In the genomic region with DNA sequence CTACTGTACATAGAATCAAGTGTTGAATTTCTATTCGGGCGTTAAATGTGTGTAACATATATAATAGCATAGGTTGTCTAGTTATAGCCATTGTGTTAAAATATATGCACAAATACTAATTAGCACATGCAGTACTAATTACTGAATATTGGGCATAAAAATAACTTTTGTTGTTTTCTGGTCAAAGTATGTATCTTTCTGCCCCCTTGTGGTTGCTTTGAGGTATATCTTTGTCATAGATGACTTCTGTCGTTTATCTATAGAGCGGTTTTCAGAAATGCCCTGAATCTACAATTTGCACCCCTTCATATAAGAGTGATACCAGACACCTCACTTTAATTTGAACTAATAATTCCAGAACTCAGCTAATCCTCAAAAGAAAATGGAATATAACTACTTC, we compare ENCODE assay signal across 8 mouse cellular contexts.
DNase-seq lines count a peak whose midpoint lies in the region; ATAC-seq and TF ChIP-seq lines count a peak whose summit lies in the region.

No protein-coding gene starts in this region.

- no peaks in the 10 kb centered on the region for H3K36me3 ChIP-seq in kidney, embryonic 15.5 days
- no peaks in the 10 kb centered on the region for H3K36me3 ChIP-seq in E14TG2a.4 (ENCODE audit: insufficient read depth, low read length)

- DNase-seq in kidney, postnatal 14 days: peak; percentile 8
- peak; percentile 27 for DNase-seq in CD4-positive helper T cell, adult 2 months (ENCODE audit: low read depth, low spot score)
- DNase-seq in fibroblast of lung, adult 2 months (ENCODE audit: low read depth): peak; percentile 4
- no peak for DNase-seq in right cerebral cortex, adult 18-20 months
- no peak for DNase-seq in heart, postnatal 14 days
- DNase-seq in urinary bladder, postnatal 10 days (ENCODE audit: low spot score): no peak

- no peaks in the 10 kb centered on the region for H3K4me1 ChIP-seq in kidney, embryonic 15.5 days
- H3K4me1 ChIP-seq in E14TG2a.4 (replicated peaks; ENCODE audit: low read depth, low read length): no peaks in the 10 kb centered on the region

- intact Hi-C loops in heart, postnatal 14 days (cut with DNase I): loop anchor here (1.0 to 10.0 kb wide), 2 partner anchors 1162 to 1712 kb away; no protein-coding TSS in a partner anchor

- H3K27me3 ChIP-seq in kidney, embryonic 15.5 days: no peaks in the 10 kb centered on the region
- H3K27me3 ChIP-seq in E14TG2a.4 (ENCODE audit: insufficient read depth, low read length): no peaks in the 10 kb centered on the region

- peak; percentile 41 for TF ChIP-seq CTCF in E14TG2a.4 (conservative IDR thresholded peaks at IDR 0.05; ENCODE audit: low read length)

- no peaks in the 10 kb centered on the region for H3K9me3 ChIP-seq in kidney, embryonic 15.5 days (replicated peaks)
- peaks cover 8% of the 10 kb centered on the region for H3K9me3 ChIP-seq in E14TG2a.4 (ENCODE audit: low read length)

- 72% methylated on average over 4 of the region's 4 CpGs for WGBS in kidney, embryonic 15.5 days

- no peak overlapping the region for H3K4me3 ChIP-seq in kidney, embryonic 15.5 days (replicated peaks)
- no peak overlapping the region for H3K4me3 ChIP-seq in E14TG2a.4 (replicated peaks; ENCODE audit: low read length)

- H3K27ac ChIP-seq in kidney, embryonic 15.5 days: no peak overlapping the region

- no peak overlapping the region for H3K9ac ChIP-seq in kidney, embryonic 15.5 days

- no peak overlapping the region for H3K4me2 ChIP-seq in kidney, embryonic 15.5 days

- ATAC-seq in kidney, embryonic 15.5 days (replicated peaks; ENCODE audit: low FRiP score): no peak; the same call in 1 of the 2 replicates

Comparison
In these comparisons a context has a peak if more than half of its experiments do, and no peak if none do; other contexts are left out.
1. DNase-seq: peak in kidney, postnatal 14 days (single experiment), CD4-positive helper T cell, adult 2 months (single experiment) and fibroblast of lung, adult 2 months (single experiment); none in right cerebral cortex, adult 18-20 months (single experiment), heart, postnatal 14 days (0 of 2) and urinary bladder, postnatal 10 days (single experiment).